Mouse (Mus musculus) heart, adult 8-10 months (tissue): ENCODE data around the gene Cdca7. TPM values are rescaled to one million over a fixed set of nuclear protein-coding genes. Genes with fewer than 3 reads are reported as not detected.

Experiments used
- total RNA-seq, 4 experiments: library from RNA; stranded (reverse); gene quantifications; 2 replicates each; pipeline ENCODE4 v1.2.4; 2022

Gene Cdca7
- total RNA-seq, 4 experiments from 2014 or later = 1.00 to 3.1 (median 1.2) TPM

Other genes starting within 250 kb of the Cdca7 start
- 100 to 1,000 TPM; 281 to 324 (median 299) TPM for gene Map3k20, start 190.5 kb upstream of the Cdca7 start, total RNA-seq